Mouse (Mus musculus): Measurements from ENCODE around the gene Abhd17a.

DNA sequence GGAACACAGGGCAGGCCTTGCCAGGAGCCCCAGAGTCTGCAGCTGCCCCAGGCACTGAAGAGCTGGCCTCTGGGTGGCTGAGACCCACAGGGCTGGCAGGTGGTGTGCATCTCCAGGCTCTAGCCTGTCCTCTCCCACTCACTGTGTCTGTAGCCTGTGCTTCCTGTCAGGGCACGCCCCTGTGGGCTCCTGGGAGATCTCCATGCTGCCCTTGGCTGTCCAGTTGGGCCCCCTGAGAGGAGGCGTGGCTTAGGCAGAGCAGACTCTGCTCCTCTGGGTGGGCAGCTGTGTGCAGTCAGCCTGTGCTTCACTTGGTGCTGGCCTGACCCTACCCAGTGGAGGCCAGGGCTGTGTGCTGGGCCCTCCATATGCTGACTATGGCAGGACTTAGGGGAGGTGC, 37.5 kb upstream of the Abhd17a start:
- TF ChIP-seq POLR2A (IDR thresholded peaks at IDR 0.05; ENCODE audit: low read depth, low read length) (no peak), CTCF (IDR thresholded peaks at IDR 0.05; ENCODE audit: extremely low read depth, insufficient read depth, insufficient read length, insufficient replicate concordance) (no peak)
